Mouse (Mus musculus) cerebellum, adult (tissue): ENCODE measurements around the gene Spaca4.

ENCODE experiments used
- ATAC-seq: cut with Nextera tagmentation; 2 replicates; pipeline ENCODE4 v1.9.2; 2017; ENCODE audit warnings: mild to moderate bottlenecking, moderate library complexity, mixed read lengths; ENCODE audit not compliant: insufficient number of reproducible peaks, low FRiP score, low TSS enrichment

The Spaca4 gene

DNA sequence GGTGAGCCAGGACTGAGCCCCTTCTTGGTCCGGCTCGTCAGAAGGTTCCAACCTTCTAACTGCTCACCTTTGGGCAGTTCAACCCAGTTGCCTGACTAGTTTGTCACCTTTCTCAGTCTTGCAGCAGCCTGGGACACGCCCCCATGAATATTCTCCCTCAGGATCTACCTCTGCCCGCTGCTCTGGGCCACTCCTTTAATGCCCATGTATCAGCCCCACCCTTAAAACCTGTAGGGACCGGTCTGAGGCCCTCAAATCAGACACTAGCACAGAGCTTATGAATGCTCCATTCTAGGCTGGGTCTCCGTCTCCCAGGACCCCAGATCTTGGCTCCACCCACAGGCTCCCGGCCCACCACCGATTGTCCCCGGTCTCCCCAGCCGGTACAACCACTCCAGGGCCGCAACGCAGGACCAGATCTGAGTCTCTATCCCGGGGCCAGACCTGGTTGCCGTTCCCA lies 11.0 kb downstream of the Spaca4 start:
- ATAC-seq = no peak

DNA sequence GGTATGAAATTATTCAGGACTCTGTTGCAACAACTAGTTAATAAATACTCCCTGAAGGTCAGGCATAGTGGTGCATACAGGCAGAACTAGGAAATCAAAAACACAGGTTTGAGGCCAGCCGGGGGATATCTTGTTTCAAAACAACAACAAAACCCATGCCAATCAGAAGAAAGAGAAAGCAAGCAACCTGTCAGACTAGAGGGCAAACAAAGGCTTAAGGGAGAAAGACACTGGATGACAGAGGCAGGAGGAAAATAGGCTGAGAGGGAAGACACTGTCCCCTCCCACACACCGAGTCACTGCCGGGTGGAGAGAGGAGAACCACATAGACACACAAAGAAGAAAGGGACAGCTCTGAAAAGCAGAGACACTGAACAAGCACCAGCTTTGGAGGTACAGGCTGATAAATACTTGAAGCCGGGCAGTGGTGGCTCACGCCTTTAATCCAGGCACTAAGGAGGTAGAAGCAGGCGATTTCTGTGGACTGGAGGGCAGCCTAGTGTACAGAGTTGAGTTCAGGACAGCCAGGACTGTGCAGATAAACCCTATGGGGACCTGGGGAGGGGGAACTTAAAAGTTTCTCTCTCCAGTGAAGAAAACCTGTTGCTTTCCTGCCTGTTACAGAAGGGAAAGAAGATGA lies 11.6 kb downstream of the Spaca4 start:
- ATAC-seq = no peak

DNA sequence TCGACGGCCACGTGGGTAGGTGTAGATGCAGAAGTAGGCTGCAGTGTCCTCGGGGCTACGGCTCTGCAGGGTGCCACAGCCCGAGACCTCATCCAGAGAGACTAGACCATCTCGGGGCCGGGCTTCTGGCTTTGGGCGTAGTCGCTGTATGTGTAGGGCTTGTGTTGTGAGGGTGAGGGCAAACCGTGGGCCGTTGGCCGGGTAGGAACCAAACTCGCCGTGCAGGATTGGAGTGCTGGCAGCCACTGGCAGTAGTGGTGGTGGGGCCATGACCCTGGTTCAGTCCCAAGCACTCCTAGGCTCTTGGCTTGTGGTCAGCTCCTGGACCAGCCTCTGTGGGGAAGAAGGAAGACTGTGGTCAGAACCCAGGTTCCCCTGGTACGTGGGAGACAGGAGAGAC lies 12.2 kb downstream of the Spaca4 start:
- ATAC-seq = no peak

DNA sequence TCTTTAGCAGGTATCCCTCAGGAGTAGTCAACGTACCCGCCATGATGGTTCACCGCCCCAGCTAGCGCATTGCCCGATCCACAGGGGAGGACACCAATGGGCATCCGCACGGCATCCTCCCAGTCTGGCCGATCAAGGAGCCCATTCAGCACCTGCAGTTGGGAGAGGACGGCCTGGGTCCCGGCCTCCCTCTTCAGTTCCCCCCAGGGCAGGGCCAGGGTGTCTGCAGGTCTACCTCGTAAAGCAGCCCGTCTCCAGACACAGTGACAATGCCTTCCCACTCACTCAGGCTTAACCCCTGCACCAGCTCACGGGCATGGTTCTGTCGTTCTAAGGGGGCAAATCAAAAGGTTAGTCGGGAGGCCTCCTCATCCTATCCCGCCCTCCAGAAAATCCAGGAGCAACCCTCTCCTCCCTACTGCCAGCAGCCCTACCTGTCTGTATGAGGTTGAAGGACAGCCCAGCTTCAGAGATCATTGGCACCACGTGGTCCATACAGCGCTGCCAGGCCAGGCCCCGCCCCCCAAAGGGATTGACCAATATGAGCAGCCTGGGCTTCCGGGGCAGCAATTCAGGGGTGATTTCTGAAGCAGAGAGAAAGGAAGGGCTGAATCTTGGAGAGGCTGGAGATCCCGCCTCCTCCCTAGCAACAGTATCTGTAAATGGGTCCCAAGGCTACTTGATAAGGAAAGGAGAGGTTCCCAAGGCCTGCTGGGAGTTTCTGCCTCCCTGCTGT lies 13.4 kb downstream of the Spaca4 start:
- ATAC-seq = no peak

DNA sequence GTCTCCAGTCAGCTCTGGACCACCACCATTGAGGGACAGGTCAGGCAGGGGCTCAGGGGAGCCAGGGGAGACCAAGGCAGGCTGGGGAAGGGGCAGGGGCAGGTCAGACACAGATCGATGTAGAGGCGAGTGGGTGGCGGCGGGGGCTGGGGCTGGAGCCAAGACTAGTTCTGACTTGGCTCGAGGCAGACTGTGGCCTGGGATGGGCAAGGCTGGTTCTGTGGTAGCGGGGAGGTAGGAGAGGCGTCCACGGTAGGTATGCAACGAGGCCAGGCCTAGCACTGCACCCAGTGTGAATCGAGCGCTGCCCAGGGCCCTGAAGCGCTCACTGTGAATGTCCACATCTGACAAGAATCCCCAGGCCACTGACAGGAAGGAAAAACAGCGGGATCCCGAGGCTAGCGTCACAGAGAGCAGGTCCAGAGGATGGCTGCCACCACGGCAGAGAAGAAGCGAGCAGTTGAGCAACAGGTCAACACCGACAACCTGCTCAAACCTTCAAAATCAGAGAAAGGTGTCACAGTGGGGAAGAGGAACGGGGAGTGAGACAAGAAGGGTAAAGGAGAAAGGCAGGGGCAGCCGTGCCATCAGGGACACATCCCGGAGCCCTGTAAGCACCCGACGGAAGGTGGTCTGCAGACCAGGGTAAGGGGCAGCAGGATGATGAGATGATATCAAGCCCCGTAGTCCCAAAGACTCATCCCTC lies 14.1 kb downstream of the Spaca4 start:
- ATAC-seq = no peak

DNA sequence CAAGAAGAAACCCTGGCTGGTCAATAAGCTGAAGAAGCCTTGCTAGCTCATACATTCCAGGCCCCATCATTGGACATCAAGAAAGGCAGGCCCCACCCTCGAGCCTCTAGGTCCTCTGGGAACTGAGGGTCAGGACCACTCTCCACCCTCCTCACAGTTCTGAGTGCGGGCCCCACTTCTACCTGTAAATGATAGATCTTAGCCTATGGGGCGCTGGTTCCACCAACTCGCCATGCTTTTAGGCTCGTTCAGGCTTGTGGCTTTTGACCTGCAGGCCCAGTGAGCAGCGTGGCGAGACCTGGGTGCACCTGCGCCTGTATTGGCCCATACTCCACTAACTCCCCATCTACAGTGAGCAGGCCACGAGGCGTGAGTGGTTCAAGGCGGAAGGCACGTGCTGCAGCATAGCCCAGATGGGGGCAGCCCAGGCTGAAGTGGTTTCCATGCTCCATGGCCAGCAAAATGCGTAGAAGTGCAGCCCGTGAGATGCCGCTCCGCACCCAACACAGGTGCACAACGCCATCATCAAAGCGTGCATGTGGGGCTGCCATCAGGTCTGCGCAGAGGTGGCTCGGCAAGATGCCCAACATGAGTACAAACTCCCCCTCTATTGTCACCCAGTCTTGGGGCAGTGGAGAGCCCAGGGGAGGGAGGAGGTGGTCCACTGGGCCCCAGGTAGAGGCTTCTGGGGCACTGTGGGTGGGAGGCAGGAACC lies 15.0 kb downstream of the Spaca4 start:
- ATAC-seq = no peak

DNA sequence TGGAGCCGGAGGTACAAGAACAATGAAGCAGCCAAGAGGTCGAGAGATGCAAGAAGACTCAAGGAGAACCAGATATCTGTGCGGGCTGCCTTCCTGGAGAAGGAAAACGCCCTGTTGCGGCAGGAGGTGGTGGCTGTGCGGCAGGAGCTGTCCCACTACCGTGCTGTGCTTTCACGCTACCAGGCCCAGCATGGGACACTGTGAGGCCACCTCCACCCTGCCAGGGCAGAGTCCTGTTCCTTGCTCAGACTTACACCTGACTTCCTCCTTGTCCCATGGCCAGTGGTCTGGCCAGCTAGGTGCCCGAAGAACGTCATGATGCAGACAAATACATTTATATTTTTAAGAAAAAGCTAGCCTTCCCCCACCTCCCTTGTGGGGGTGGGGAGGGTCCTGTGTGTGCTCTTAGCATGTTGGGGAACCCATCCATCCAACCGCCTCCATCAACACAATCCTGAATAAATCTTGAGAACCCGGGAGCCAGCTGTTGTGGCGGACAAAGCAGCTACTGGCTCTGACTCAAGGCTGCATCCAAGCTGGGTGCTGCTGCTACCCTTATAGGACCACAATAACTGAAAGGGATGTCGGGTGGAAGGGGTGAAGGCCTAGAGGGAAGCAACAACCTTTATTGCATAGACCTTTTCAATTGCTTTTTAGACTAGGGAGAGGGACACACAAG lies 15.8 kb downstream of the Spaca4 start:
- no peak for ATAC-seq

DNA sequence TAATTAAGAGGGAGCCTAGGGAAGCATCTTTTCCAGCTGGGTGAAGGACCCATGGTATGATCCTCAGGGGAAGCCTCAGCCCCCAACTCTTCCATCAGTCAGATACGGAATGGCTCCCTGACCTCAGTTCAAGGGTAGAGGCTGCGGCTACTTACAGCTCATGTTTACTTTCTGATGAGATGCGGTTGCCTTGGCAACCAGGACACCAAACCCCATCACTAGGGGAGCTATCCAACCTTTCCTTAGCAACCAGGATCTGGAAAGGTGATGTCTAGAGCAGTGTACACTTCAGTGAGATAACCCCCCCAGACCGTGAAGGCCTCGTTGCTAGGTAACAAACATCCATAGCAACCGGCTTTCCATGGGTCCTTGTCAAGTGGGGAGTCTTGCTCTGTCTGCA lies 16.6 kb downstream of the Spaca4 start:
- no peak for ATAC-seq

DNA sequence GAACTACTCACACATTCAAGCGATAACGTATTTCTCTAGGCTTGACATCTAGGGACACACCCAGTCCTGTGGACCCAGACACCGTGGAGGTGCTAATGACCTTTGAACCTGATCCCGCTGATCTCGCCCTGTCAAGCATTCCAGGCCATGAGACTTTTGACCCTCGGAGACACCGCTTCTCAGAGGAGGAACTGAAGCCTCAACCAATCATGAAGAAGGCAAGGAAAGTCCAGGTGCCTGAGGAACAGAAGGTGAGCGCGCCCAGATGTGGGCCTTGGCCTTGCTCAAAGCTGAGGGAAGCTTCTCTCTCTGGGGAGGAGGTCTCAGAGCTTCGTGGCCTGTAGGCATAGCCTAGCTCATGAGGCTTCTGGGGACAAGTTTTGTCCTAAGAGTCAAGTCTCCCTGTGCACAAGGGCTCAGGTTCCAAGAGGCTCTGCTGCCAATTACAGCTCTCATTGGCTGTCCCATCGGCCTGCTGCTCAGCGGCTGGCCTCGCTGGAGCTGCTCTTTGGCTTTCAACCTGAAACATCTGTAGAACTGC lies 17.3 kb downstream of the Spaca4 start:
- no peak for ATAC-seq

DNA sequence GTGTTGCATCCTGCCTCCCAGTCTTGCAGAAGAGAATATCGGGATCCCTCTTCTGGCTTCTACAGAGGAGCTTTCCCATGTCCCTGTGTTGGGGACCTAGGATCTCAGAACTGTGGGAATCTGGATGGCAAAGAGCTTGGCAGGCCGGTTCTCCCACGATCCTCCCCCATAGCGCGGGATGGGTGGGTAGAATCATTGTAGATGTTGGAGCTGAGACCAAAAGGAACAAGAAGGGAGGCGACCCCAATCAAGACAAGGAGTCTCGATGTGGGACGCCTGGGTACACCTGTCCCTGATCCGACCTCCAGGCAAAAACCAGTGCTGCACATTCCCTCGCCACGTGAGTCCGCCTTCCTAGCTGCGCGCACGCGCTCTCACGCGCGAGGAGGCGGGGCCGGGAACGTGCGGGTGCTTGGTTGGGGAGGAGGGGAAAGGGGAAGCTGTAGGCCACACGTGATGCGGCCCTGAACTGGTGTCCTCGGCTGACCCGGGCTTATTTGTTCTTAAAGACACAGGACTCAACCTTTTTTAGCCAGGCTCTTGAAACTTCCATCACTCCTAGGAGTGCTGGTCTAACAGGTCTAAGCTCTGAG lies 18.1 kb downstream of the Spaca4 start:
- ATAC-seq = no peak

DNA sequence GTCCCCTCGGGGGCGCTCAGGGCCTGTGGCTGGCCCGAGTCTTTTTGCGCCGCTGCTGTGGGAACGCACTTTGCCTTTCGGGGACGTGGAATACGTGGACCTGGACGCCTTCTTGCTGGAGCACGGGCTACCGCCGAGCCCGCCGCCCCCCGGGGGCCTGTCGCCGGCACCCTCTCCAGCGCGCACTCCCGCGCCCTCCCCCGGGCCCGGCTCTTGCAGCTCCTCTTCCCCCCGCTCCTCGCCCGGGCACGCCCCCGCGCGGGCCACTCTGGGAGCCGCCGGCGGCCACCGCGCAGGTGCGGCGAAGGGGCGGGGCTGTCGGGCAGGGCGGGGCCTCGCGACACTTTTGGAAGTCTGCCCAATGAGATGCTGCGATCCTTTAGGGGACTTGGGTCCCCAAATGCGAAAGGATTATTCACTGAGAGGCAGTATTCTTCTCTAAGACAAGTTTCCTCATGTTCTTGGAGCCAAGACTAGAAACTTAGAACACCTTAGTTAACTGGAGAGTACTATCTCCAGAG lies 18.8 kb downstream of the Spaca4 start:
- no peak for ATAC-seq

DNA sequence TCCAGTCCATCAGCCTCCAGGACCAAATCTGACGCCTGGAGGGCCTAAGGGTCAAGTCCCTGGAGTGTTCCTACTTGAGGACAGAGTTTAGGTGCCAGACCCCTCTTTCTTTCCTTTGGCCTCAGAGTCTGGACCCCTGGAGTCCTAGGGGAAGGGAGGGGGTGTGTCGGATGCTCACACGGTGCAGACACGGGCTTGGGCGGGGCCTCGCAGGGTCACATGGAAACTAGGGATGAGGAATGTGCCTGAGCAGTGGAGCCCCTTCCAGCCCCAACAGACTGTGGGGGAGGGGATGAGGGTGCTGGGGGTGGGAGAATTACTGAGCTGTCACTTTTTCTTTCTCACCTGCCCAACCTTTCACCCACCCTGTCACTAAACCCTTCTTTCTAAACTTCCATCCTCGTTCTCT lies 19.7 kb downstream of the Spaca4 start:
- no peak for ATAC-seq

DNA sequence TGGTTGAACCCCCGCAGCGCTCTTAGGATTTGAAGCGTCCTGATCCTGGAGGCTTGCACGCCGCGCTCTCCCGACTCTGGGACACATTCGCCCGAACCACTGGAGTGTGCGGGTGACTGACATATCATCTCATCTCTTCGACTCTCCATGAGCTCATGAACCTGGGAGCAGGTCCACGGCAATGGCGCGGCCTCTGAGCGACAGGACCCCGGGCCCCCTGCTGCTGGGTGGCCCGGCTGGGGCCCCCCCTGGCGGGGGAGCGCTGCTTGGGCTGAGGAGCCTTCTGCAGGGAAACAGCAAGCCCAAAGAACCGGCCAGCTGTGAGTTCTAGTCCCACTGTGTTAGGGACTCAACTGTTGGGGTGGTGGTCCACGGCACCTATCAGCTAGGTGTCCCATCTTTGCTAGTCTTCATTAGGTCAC lies 20.2 kb downstream of the Spaca4 start:
- ATAC-seq = no peak

DNA sequence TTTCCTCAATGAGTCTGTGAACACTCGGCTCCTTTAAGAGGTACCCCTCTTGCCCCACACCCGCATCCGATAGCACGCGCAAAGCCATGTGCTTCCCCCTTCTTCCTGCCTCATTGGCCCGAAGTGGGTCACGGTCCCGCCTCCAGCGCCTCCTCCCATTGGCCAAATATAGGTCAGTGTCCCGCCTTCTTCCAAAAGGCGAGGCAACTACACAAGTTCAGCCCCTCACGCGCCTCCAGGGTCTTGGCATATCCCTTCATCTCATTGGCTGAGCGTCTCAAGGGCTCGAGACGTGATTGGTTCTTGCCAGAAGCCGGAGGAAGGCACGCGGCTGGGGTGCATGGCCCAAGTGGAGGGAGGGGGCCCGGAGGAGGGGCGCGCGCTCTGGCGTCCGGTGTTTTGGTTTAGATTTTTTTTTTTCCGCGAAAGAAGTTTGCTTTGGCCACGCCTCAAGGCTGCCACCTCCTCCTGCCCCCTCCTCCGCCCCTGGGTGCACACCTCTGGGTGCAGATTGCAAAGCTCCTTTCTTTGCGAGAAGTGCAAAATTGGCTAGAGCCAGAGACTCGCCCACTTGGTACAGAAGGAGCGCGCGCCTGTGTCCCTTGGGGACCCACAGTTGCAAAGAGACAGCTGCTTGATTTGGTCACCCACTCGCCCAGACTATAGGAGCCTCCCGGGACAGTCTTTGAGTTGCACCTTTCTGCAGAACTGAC lies 20.7 kb downstream of the Spaca4 start, which contains the start of gene Dbp:
Dbp (plus strand) TSS at position 359 of the 713 bp plus-strand sequence.
- peak; percentile 53 for ATAC-seq

DNA sequence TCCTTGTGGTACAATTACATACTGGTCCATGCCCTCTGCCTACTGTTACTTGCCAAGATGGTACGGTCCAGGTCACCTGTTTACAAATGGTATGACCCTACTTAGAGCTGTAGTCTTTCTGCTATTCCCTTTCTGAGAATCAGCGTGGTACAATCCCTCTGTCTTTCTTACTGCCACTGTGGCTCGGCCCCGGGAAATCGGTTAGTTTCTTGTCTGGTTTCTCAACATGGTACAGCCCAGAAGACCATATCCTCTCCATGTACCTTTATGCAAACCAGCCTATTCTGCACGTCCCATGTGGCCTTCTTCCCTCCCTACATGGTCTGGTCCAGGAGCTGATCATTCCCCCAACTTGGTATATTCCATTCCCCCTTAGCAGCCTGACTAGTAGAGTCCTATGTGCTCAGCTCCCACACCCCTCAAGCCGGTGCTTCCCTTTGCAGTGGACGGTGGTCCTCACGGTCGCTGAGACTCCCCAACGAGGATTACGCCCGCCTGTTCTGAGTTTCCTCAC lies 21.5 kb downstream of the Spaca4 start:
- peak; percentile 43 for ATAC-seq

DNA sequence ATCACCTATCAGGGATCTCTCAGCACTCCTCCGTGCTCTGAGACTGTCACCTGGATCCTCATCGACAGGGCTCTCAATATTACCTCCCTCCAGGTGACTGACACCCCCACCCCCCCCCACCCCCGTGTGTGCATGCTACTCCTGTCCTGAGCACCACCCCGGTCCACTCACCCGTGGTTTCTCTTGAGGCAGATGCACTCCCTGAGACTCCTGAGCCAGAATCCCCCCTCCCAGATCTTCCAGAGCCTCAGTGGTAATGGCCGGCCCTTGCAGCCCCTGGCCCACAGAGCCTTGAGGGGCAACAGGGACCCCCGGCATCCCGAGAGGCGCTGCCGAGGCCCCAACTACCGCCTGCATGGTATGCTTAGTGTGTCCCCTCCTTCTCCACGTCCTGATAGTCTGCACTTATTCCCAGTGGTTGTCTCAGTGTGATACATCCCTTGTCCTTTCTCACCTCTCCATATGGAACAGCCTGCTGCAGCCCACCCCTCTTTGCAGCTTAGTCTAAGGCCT lies 22.0 kb downstream of the Spaca4 start:
- ATAC-seq = no peak

DNA sequence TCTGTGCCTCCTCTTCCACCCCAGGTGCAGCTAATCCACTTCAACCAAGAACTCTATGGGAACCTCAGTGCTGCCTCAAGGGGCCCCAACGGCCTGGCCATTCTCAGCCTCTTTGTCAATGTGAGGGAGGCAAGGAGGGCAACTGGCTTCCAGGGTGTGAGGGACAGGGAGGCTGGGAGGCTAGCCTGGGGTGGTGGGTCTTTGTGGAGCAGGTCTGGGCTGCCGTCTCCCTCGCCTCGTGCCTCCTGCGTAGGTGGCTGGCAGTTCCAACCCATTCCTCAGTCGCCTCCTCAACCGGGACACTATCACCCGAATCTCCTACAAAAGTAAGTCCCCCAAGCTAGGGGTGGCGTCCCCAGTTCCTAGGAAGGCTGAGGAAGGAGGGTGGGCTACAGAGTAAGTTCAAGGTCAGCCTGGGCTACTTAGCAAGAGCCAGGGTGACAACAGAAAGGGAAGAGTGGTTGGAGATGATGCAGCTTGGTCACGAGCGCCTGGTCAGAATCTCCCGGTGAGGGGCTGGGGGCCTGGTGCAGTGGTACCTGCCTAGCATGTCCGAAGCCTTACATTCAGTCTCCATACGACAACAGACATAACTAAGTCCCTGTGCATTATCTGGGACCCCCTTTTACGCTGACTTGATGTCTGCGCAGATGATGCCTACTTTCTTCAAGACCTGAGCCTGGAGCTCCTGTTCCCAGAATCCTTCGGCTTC lies 22.6 kb downstream of the Spaca4 start:
- no peak for ATAC-seq

DNA sequence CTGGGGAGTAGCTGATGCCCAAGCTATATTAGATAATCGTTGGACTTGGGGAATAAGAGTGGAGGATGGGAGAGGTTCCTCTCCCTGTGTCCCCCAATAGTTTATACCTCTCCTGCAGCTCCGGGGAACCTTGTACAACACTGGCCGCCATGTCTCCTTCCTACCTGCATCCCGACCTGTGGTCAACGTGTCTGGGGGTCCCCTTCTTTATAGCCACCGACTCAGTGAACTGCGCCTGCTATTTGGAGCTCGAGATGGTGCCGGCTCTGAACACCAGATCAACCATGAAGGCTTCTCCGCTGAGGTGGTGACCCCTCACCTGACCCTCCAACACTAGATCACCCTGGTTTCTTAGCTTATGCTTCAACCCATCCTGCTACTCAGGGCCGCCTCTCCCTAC lies 23.3 kb downstream of the Spaca4 start:
- no peak for ATAC-seq
